9 mouse cellular contexts compared by ENCODE assay signal in genomic region chr12:111705186-111705973, GRCm38 (mm10). TPM values are rescaled to one million over a fixed set of nuclear protein-coding genes. Genes with fewer than 3 reads are reported as not detected.
DNase-seq lines count a peak whose midpoint lies in the region; ATAC-seq and TF ChIP-seq lines count a peak whose summit lies in the region.
"Had no signal": no experiment of that assay in that cellular context is flagged by ENCODE, and none has a peak within 500 bp of the region (broad histone marks: within the 10 kb centered on the region; RNA-seq: fewer than 3 reads in every experiment).

No protein-coding gene starts in this region.

- DNase-seq in forebrain, embryonic 14.5 days (ENCODE audit: low spot score) = no peak
- peak; percentile 90 to 91 for DNase-seq in heart, postnatal 10 days
- DNase-seq in lung, adult 18-20 months = peak; percentile 88 to 91
- DNase-seq in left cerebral cortex, postnatal 36 days (ENCODE audit: low spot score in 2 of 2) = no peak
- no peak for DNase-seq in T-cell, adult 2 months (ENCODE audit: low spot score)
- DNase-seq in cerebellum, adult 2 months = no peak

- H3K27me3 ChIP-seq in forebrain, embryonic 12.5 days = no peaks in the 10 kb centered on the region
- no peaks in the 10 kb centered on the region for H3K27me3 ChIP-seq in forebrain, embryonic 14.5 days (replicated peaks; ENCODE audit: control insufficient read depth, insufficient read depth, low read length)
- H3K27me3 ChIP-seq in cerebellum, adult 2 months (ENCODE audit: control insufficient read depth, insufficient read depth, low read length) = no peaks in the 10 kb centered on the region
- H3K27me3 ChIP-seq: CH12.LX had no signal

- H3K36me3 ChIP-seq in forebrain, embryonic 12.5 days (replicated peaks) = peaks cover 35% of the 10 kb centered on the region
- peaks cover 36% of the 10 kb centered on the region for H3K36me3 ChIP-seq in forebrain, embryonic 14.5 days (ENCODE audit: control insufficient read depth, insufficient read depth, low read length)

- ATAC-seq in forebrain, embryonic 12.5 days (ENCODE audit: low FRiP score) = no peak
- no peak for ATAC-seq in forebrain, embryonic 14.5 days

- no peaks in the 10 kb centered on the region for H3K9me3 ChIP-seq in forebrain, embryonic 12.5 days
- H3K9me3 ChIP-seq in forebrain, embryonic 14.5 days (replicated peaks; ENCODE audit: control insufficient read depth, low read length) = no peaks in the 10 kb centered on the region

- peaks cover 6% of the 10 kb centered on the region; the same call in 1 of the 2 replicates for H3K4me1 ChIP-seq in forebrain, embryonic 12.5 days
- peaks cover 2% of the 10 kb centered on the region; the same call in 1 of the 2 replicates for H3K4me1 ChIP-seq in forebrain, embryonic 14.5 days (ENCODE audit: control insufficient read depth, insufficient read depth, low read length)
- peaks cover 10% of the 10 kb centered on the region for H3K4me1 ChIP-seq in cortical plate, adult 2 months (ENCODE audit: control insufficient read depth, insufficient read depth, low read length)
- peaks cover 11% of the 10 kb centered on the region for H3K4me1 ChIP-seq in cerebellum, adult 2 months (ENCODE audit: control insufficient read depth, insufficient read depth, low read length)

- no peak overlapping the region for H3K27ac ChIP-seq in forebrain, embryonic 12.5 days
- no peak overlapping the region for H3K27ac ChIP-seq in forebrain, embryonic 14.5 days (ENCODE audit: low read depth, low read length)
- H3K27ac ChIP-seq in cortical plate, adult 2 months (ENCODE audit: insufficient read depth, low read length) = peak overlapping the region; percentile 32
- H3K27ac ChIP-seq in cerebellum, adult 2 months (ENCODE audit: insufficient read depth, low read length) = no peak overlapping the region

- 87% methylated on average over 15 of the region's 15 CpGs for WGBS in forebrain, embryonic 12.5 days
- WGBS in forebrain, embryonic 14.5 days = 76% methylated on average over 15 of the region's 15 CpGs
- WGBS in cerebellum, adult 2 months = 29% methylated on average over 15 of the region's 15 CpGs

- no peak overlapping the region for H3K4me3 ChIP-seq in forebrain, embryonic 12.5 days (replicated peaks)
- H3K4me3 ChIP-seq in forebrain, embryonic 14.5 days (ENCODE audit: low read depth, low read length) = no peak overlapping the region
- no peak overlapping the region for H3K4me3 ChIP-seq in cortical plate, adult 2 months (ENCODE audit: insufficient read depth, low read length)
- H3K4me3 ChIP-seq in cerebellum, adult 2 months (replicated peaks; ENCODE audit: insufficient read depth, low read depth, low read length) = no peak overlapping the region

- no peak for TF ChIP-seq CTCF in cortical plate, adult 2 months (IDR thresholded peaks at IDR 0.05; ENCODE audit: extremely low read depth, insufficient read depth, low read length)
- no peak for TF ChIP-seq CTCF in cerebellum, adult 2 months (IDR thresholded peaks at IDR 0.05; ENCODE audit: borderline replicate concordance, insufficient read depth, low read depth, low read length)

- no peak for TF ChIP-seq POLR2A in cortical plate, adult 2 months (IDR thresholded peaks at IDR 0.05; ENCODE audit: extremely low read depth, insufficient read depth, low read length)
- no peak for TF ChIP-seq POLR2A in cerebellum, adult 2 months (IDR thresholded peaks at IDR 0.05; ENCODE audit: borderline replicate concordance, insufficient read depth, low read length)

- intact Hi-C loops in heart, postnatal 10 days (cut with DNase I) = no loop called here
- intact Hi-C loops in left cerebral cortex, postnatal 36 days (cut with DNase I) = no loop called here

- H3K9ac ChIP-seq in forebrain, embryonic 12.5 days = 0 out of 2 replicates have a peak overlapping the region, but pooled peaks have one; percentile 0
- no peak overlapping the region for H3K9ac ChIP-seq in forebrain, embryonic 14.5 days (ENCODE audit: low read length)

- no peak overlapping the region for H3K4me2 ChIP-seq in forebrain, embryonic 12.5 days
- no peak overlapping the region for H3K4me2 ChIP-seq in forebrain, embryonic 14.5 days (ENCODE audit: low read length)

RNA-seq across cellular contexts. Expression of gene Bag5, which starts 7.7 kb away (rescaled TPM):
- polyA plus RNA-seq in forebrain, embryonic 12.5 days (2016; fragmentation: Nextera tagmentation; extraction: Ambion mirVana) = 59.0 and 62.7 TPM in 2 replicates
- polyA plus RNA-seq in forebrain, embryonic 14.5 days (2014; fragmentation: Nextera tagmentation; extraction: Ambion mirVana) = 60.4 and 65.8 TPM in 2 replicates
- polyA plus RNA-seq in cortical plate, adult 2 months (2012; rRNA removed) = 49.6 and 51.0 TPM in 2 replicates
- 10 to 100 TPM; 29.1 to 32.7 TPM for total RNA-seq in heart, postnatal 10 days (2021)
- total RNA-seq in left cerebral cortex, postnatal 36 days (2021) = 10 to 100 TPM; 57.0 to 57.8 TPM
- 52.7 and 54.4 TPM in 2 replicates for polyA plus RNA-seq in cerebellum, adult 2 months (2012; rRNA removed)

RNA-seq across cellular contexts. Expression of gene Apopt1, which starts 7.7 kb away (rescaled TPM):
- polyA plus RNA-seq in forebrain, embryonic 12.5 days (2016; fragmentation: Nextera tagmentation; extraction: Ambion mirVana) = 55.0 and 56.0 TPM in 2 replicates
- polyA plus RNA-seq in forebrain, embryonic 14.5 days (2014; fragmentation: Nextera tagmentation; extraction: Ambion mirVana) = 47.1 and 50.8 TPM in 2 replicates
- polyA plus RNA-seq in cortical plate, adult 2 months (2012; rRNA removed) = 48.4 and 52.6 TPM in 2 replicates
- 10 to 100 TPM; 39.6 to 41.5 TPM for total RNA-seq in heart, postnatal 10 days (2021)
- total RNA-seq in left cerebral cortex, postnatal 36 days (2021) = 10 to 100 TPM; 39.8 to 41.6 TPM
- polyA plus RNA-seq in cerebellum, adult 2 months (2012; rRNA removed) = 46.8 and 49.8 TPM in 2 replicates

RNA-seq across cellular contexts. Expression of gene Trmt61a, which starts 27.5 kb away (rescaled TPM):
- polyA plus RNA-seq in forebrain, embryonic 12.5 days (2016; fragmentation: Nextera tagmentation; extraction: Ambion mirVana) = 15.4 and 16.7 TPM in 2 replicates
- polyA plus RNA-seq in forebrain, embryonic 14.5 days (2014; fragmentation: Nextera tagmentation; extraction: Ambion mirVana) = 5.8 and 7.8 TPM in 2 replicates
- 20.0 and 20.8 TPM in 2 replicates for polyA plus RNA-seq in cortical plate, adult 2 months (2012; rRNA removed)
- 1 to 10 TPM; 6.4 to 8.3 TPM for total RNA-seq in heart, postnatal 10 days (2021)
- 10 to 100 TPM; 16.9 to 22.0 TPM for total RNA-seq in left cerebral cortex, postnatal 36 days (2021)
- polyA plus RNA-seq in cerebellum, adult 2 months (2012; rRNA removed) = 14.2 and 14.4 TPM in 2 replicates

RNA-seq across cellular contexts. Expression of gene Ckb, which starts 33.2 kb away (rescaled TPM):
- 2,395 and 2,485 TPM in 2 replicates for polyA plus RNA-seq in forebrain, embryonic 12.5 days (2016; fragmentation: Nextera tagmentation; extraction: Ambion mirVana)
- polyA plus RNA-seq in forebrain, embryonic 14.5 days (2014; fragmentation: Nextera tagmentation; extraction: Ambion mirVana) = 1,532 and 1,552 TPM in 2 replicates
- polyA plus RNA-seq in cortical plate, adult 2 months (2012; rRNA removed) = 3,152 and 3,325 TPM in 2 replicates
- 100 to 1,000 TPM; 127 to 140 TPM for total RNA-seq in heart, postnatal 10 days (2021)
- total RNA-seq in left cerebral cortex, postnatal 36 days (2021) = 1,000 to 10,000 TPM; 1,681 to 2,044 TPM
- polyA plus RNA-seq in cerebellum, adult 2 months (2012; rRNA removed) = 5,042 and 5,433 TPM in 2 replicates

RNA-seq across cellular contexts. Expression of gene Klc1, which starts 53.3 kb away (rescaled TPM):
- polyA plus RNA-seq in forebrain, embryonic 12.5 days (2016; fragmentation: Nextera tagmentation; extraction: Ambion mirVana) = 302 and 307 TPM in 2 replicates
- polyA plus RNA-seq in forebrain, embryonic 14.5 days (2014; fragmentation: Nextera tagmentation; extraction: Ambion mirVana) = 391 and 464 TPM in 2 replicates
- polyA plus RNA-seq in cortical plate, adult 2 months (2012; rRNA removed) = 790 and 835 TPM in 2 replicates
- total RNA-seq in heart, postnatal 10 days (2021) = 100 to 1,000 TPM; 151 to 166 TPM
- 100 to 1,000 TPM; 783 to 837 TPM for total RNA-seq in left cerebral cortex, postnatal 36 days (2021)
- polyA plus RNA-seq in cerebellum, adult 2 months (2012; rRNA removed) = 874 and 889 TPM in 2 replicates

Comparison
In these comparisons a context has a peak if more than half of its experiments do, and no peak if none do; other contexts are left out.
1. DNase-seq: peak in heart, postnatal 10 days (2 of 2) and lung, adult 18-20 months (2 of 2); none in forebrain, embryonic 14.5 days (single experiment), left cerebral cortex, postnatal 36 days (0 of 2), T-cell, adult 2 months (single experiment) and cerebellum, adult 2 months (0 of 2).